Mouse (Mus musculus): ENCODE measurements at regions not wholly inside any gene's neighbourhood (a gene's known extent, or its start where the extent isn't known, plus 50 kb on each side); places are given as distances from the start of the nearest gene placed in this dataset.
A peak's percentile ranks its signal among the peaks of the same experiment; 100 is the strongest.

- TF ChIP-seq POLR2A (IDR thresholded peaks at IDR 0.05; ENCODE audit: borderline replicate concordance, extremely low read depth, insufficient read depth, insufficient read length, poor library complexity, severe bottlenecking), result no peak
- TF ChIP-seq CTCF (IDR thresholded peaks at IDR 0.05; ENCODE audit: borderline replicate concordance, extremely low read depth, insufficient read depth, insufficient read length), result peak; percentile 96
These were observed 73.0 kb upstream of the 4931429L15Rik start for GRCm38 (mm10) chr9:46392641-46393321.

Measured in brain, embryonic 14.5 days (tissue).